Comparison of ENCODE assay signal across 19 mouse cellular contexts in the genomic region with DNA sequence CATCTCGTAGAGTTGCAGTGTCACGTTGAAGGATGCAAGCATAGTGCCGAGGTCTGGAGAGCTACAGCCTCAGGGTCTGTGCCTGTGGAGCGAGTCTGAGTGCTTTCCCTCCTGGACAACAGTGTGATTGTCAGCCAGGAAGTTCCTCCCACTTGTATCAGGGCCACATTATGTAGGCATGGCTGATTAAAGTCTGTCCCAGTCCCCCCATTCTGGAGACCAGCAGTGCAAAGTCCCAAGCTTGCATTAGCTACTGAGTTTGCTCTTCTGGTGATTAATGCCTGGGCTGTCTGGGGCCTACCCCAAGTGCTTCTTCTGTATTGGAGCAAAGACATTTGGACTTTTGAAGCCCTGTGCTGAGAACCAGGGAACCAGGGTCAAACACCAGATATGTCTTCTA. TPM values are rescaled to one million over a fixed set of nuclear protein-coding genes. Genes with fewer than 3 reads are reported as not detected.
DNase-seq lines count a peak whose midpoint lies in the region; ATAC-seq lines count a peak whose summit lies in the region.
"Had no signal": no experiment of that assay in that cellular context is flagged by ENCODE, and none has a peak within 500 bp of the region (broad histone marks: within the 10 kb centered on the region; RNA-seq: fewer than 3 reads in every experiment).

No protein-coding gene starts in this region.

- no peak overlapping the region for H3K27ac ChIP-seq in kidney, embryonic 15.5 days
- no peak overlapping the region for H3K27ac ChIP-seq in stomach, embryonic 16.5 days (ENCODE audit: low read length)
- H3K27ac ChIP-seq: embryonic facial prominence, embryonic 10.5 days; forebrain, embryonic 13.5 days had no signal

- no peak overlapping the region for H3K4me3 ChIP-seq in kidney, embryonic 15.5 days (replicated peaks)
- H3K4me3 ChIP-seq in stomach, embryonic 16.5 days (replicated peaks; ENCODE audit: low read length), result no peak overlapping the region
- H3K4me3 ChIP-seq: embryonic facial prominence, embryonic 10.5 days; forebrain, embryonic 13.5 days; heart, embryonic 12.5 days had no signal

- no peak overlapping the region for H3K9ac ChIP-seq in kidney, embryonic 15.5 days
- no peak overlapping the region for H3K9ac ChIP-seq in stomach, embryonic 16.5 days (ENCODE audit: low read length)
- H3K9ac ChIP-seq: forebrain, embryonic 13.5 days; forebrain, postnatal 0 days; heart, embryonic 12.5 days had no signal

- 43% methylated on average over 4 of the region's 4 CpGs for WGBS in kidney, embryonic 15.5 days
- WGBS in stomach, embryonic 16.5 days, result 63% methylated on average over 4 of the region's 4 CpGs

- no peaks in the 10 kb centered on the region for H3K9me3 ChIP-seq in kidney, embryonic 15.5 days (replicated peaks)
- H3K9me3 ChIP-seq in stomach, embryonic 16.5 days (replicated peaks; ENCODE audit: control insufficient read depth, low read length), result no peaks in the 10 kb centered on the region
- H3K9me3 ChIP-seq: embryonic facial prominence, embryonic 10.5 days; forebrain, embryonic 13.5 days; heart, embryonic 12.5 days had no signal

- no peak for ATAC-seq in kidney, embryonic 15.5 days (replicated peaks; ENCODE audit: low FRiP score)
- ATAC-seq in stomach, embryonic 16.5 days (ENCODE audit: insufficient read depth, low FRiP score), result peak; percentile 66
- ATAC-seq: activated CD4-positive, CD25-positive, alpha-beta regulatory T cell, adult 4 months; forebrain, embryonic 13.5 days; forebrain, postnatal 0 days; Patski had no signal

- no peaks in the 10 kb centered on the region for H3K36me3 ChIP-seq in kidney, embryonic 15.5 days
- H3K36me3 ChIP-seq in stomach, embryonic 16.5 days (ENCODE audit: control insufficient read depth, insufficient read depth, low read length), result no peaks in the 10 kb centered on the region
- H3K36me3 ChIP-seq: embryonic facial prominence, embryonic 10.5 days; heart, embryonic 12.5 days had no signal

- no peak overlapping the region for H3K4me2 ChIP-seq in kidney, embryonic 15.5 days
- no peak overlapping the region for H3K4me2 ChIP-seq in stomach, embryonic 16.5 days (ENCODE audit: low read depth, low read length)
- H3K4me2 ChIP-seq: forebrain, embryonic 13.5 days; heart, embryonic 12.5 days had no signal

- peak; percentile 27 for DNase-seq in kidney, postnatal 14 days
- DNase-seq in retina, embryonic 14.5 days (ENCODE audit: low spot score), result peak; percentile 40
- DNase-seq in retina, postnatal 1 day, result no peak
- no peak for DNase-seq in layer of hippocampus, adult 9-10 months (ENCODE audit: low spot score)
- DNase-seq: adrenal gland, postnatal 14 days; cerebellum, postnatal 10 days; forebrain, postnatal 0 days; gastrocnemius, postnatal 25 days had no signal

- peaks cover 55% of the 10 kb centered on the region for H3K4me1 ChIP-seq in kidney, embryonic 15.5 days
- H3K4me1 ChIP-seq in stomach, embryonic 16.5 days (ENCODE audit: control insufficient read depth, insufficient read depth, low read length), result peaks cover 6% of the 10 kb centered on the region; the same call in 1 of the 2 replicates

- no peaks in the 10 kb centered on the region for H3K27me3 ChIP-seq in kidney, embryonic 15.5 days
- H3K27me3 ChIP-seq in stomach, embryonic 16.5 days (ENCODE audit: control insufficient read depth, insufficient read depth, low read length), result no peaks in the 10 kb centered on the region
- H3K27me3 ChIP-seq: CH12.LX; forebrain, embryonic 13.5 days; heart, embryonic 12.5 days; Patski had no signal

RNA-seq across cellular contexts. Expression of gene Cnnm4, which starts 12.4 kb away (rescaled TPM):
- 12.3 and 12.4 TPM in 2 replicates for polyA plus RNA-seq in kidney, embryonic 15.5 days (2015; fragmentation: Nextera tagmentation; extraction: Ambion mirVana)
- polyA plus RNA-seq in stomach, embryonic 16.5 days (2015; fragmentation: Nextera tagmentation; extraction: Ambion mirVana), result 16.7 and 18.5 TPM in 2 replicates

RNA-seq across cellular contexts. Expression of gene Cnnm3, which starts 27.8 kb away (rescaled TPM):
- 3.7 and 4.0 TPM in 2 replicates for polyA plus RNA-seq in kidney, embryonic 15.5 days (2015; fragmentation: Nextera tagmentation; extraction: Ambion mirVana)
- 2.5 and 3.0 TPM in 2 replicates for polyA plus RNA-seq in stomach, embryonic 16.5 days (2015; fragmentation: Nextera tagmentation; extraction: Ambion mirVana)

RNA-seq across cellular contexts. Expression of gene Lman2l, which starts 38.8 kb away (rescaled TPM):
- 55.7 and 57.7 TPM in 2 replicates for polyA plus RNA-seq in kidney, embryonic 15.5 days (2015; fragmentation: Nextera tagmentation; extraction: Ambion mirVana)
- 37.8 and 39.2 TPM in 2 replicates for polyA plus RNA-seq in stomach, embryonic 16.5 days (2015; fragmentation: Nextera tagmentation; extraction: Ambion mirVana)

RNA-seq across cellular contexts. Expression of gene Ankrd23, which starts 52.9 kb away (rescaled TPM):
- 21.8 and 22.1 TPM in 2 replicates for polyA plus RNA-seq in kidney, embryonic 15.5 days (2015; fragmentation: Nextera tagmentation; extraction: Ambion mirVana)
- polyA plus RNA-seq in stomach, embryonic 16.5 days (2015; fragmentation: Nextera tagmentation; extraction: Ambion mirVana), result 18.0 and 21.7 TPM in 2 replicates

RNA-seq across cellular contexts. Expression of gene Gm42417, which starts 55.4 kb away (rescaled TPM):
- polyA plus RNA-seq in kidney, embryonic 15.5 days (2015; fragmentation: Nextera tagmentation; extraction: Ambion mirVana), result 0.32 and 0.75 TPM in 2 replicates
- polyA plus RNA-seq in stomach, embryonic 16.5 days (2015; fragmentation: Nextera tagmentation; extraction: Ambion mirVana), result 1.9 TPM in 1 of 2 replicates, not detected in the other
- polyA plus RNA-seq: embryonic facial prominence, embryonic 14.5 days; heart, embryonic 16.5 days; hindbrain, embryonic 11.5 days had no signal

Comparison
In these comparisons a context has a peak if more than half of its experiments do, and no peak if none do; other contexts are left out.
1. DNase-seq: peak in kidney, postnatal 14 days (single experiment) and retina, embryonic 14.5 days (single experiment); none in retina, postnatal 1 day (single experiment) and layer of hippocampus, adult 9-10 months (single experiment).